Mouse (Mus musculus): ENCODE measurements at regions not wholly inside any gene's neighbourhood (a gene's known extent, or its start where the extent isn't known, plus 50 kb on each side); places are given as distances from the start of the nearest gene placed in this dataset.
A peak's percentile ranks its signal among the peaks of the same experiment; 100 is the strongest.

GRCm38 (mm10) chr6:98178005-98178404 lies 164.5 kb downstream of the Gm765 start:
- no peak for DNase-seq (ENCODE audit: low spot score in 2 of 2)

GRCm38 (mm10) chr6:98149043-98149813 lies 193.3 kb downstream of the Gm765 start:
- DNase-seq (ENCODE audit: low spot score in 2 of 2), result no peak

GRCm38 (mm10) chr6:98147855-98148254 lies 194.7 kb downstream of the Gm765 start:
- DNase-seq (ENCODE audit: low spot score in 2 of 2), result no peak

- DNase-seq (ENCODE audit: low spot score in 2 of 2), result peak; percentile 50 to 62
These were observed 209.6 kb downstream of the Gm765 start for GRCm38 (mm10) chr6:98132931-98133330.

GRCm38 (mm10) chr6:98125434-98125833 lies 217.1 kb downstream of the Gm765 start:
- DNase-seq (ENCODE audit: low spot score in 2 of 2), result no peak

GRCm38 (mm10) chr6:98118355-98119150 lies 224.0 kb downstream of the Gm765 start:
- no peak for DNase-seq (ENCODE audit: low spot score in 2 of 2)

- no peak for DNase-seq (ENCODE audit: low spot score in 2 of 2)
These were observed 228.0 kb downstream of the Gm765 start for GRCm38 (mm10) chr6:98114327-98115134.

- no peak for DNase-seq (ENCODE audit: low spot score in 2 of 2)
These were observed 228.8 kb downstream of the Gm765 start for GRCm38 (mm10) chr6:98113708-98114107.

GRCm38 (mm10) chr6:98112495-98113115 lies 229.9 kb downstream of the Gm765 start:
- no peak for DNase-seq (ENCODE audit: low spot score in 2 of 2)

- no peak for DNase-seq (ENCODE audit: low spot score in 2 of 2)
These were observed 235.4 kb downstream of the Gm765 start for GRCm38 (mm10) chr6:98107123-98107522.

- DNase-seq (ENCODE audit: low spot score in 2 of 2), result peak; percentile 73 to 92
These were observed 237.1 kb downstream of the Gm765 start for GRCm38 (mm10) chr6:98105280-98106090.

GRCm38 (mm10) chr6:98104432-98104831 lies 238.1 kb downstream of the Gm765 start:
- no peak for DNase-seq (ENCODE audit: low spot score in 2 of 2)

- no peak for DNase-seq (ENCODE audit: low spot score in 2 of 2)
These were observed 241.5 kb downstream of the Gm765 start for GRCm38 (mm10) chr6:98101023-98101422.

GRCm38 (mm10) chr6:98099126-98099525 lies 243.4 kb downstream of the Gm765 start:
- no peak for DNase-seq (ENCODE audit: low spot score in 2 of 2)

GRCm38 (mm10) chr6:98095243-98095642 lies 247.3 kb downstream of the Gm765 start:
- DNase-seq (ENCODE audit: low spot score in 2 of 2), result no peak

GRCm38 (mm10) chr6:98089185-98089584 lies 253.4 kb downstream of the Gm765 start:
- DNase-seq (ENCODE audit: low spot score in 2 of 2), result peak in 1 of 2 experiments; percentile 13

- no peak for DNase-seq (ENCODE audit: low spot score in 2 of 2)
These were observed 262.5 kb downstream of the Gm765 start for GRCm38 (mm10) chr6:98080076-98080475.

Measured in layer of hippocampus, adult 8-10 months (tissue).